Mouse (Mus musculus): ENCODE measurements around the gene Ptgfrn.

- TF ChIP-seq CTCF (conservative IDR thresholded peaks at IDR 0.05; ENCODE audit: insufficient read depth, insufficient read length, low read depth, low read length) (no peak), POLR2A (IDR thresholded peaks at IDR 0.05; ENCODE audit: low read depth, low read length) (no peak)
Observed at GRCm38 (mm10) chr3:101122479-101122878, 12.4 kb upstream of the Ptgfrn start.
